Mouse (Mus musculus) CD4-positive, CD25-positive, alpha-beta regulatory T cell, adult 2 months (primary cell): ENCODE results near the gene Pigx.
A peak's percentile ranks its signal among the peaks of the same experiment; 100 is the strongest.

Source experiments
- DNase-seq: peaks from one replicate; pipeline ENCODE4 v3.0.0-alpha.2; 2012; ENCODE audit warnings: low read depth, low spot score

The Pigx gene

GRCm38 (mm10) chr16:32062226-32062625 lies 37.3 kb downstream of the Pigx start:
- peak; percentile 43 for DNase-seq

DNA sequence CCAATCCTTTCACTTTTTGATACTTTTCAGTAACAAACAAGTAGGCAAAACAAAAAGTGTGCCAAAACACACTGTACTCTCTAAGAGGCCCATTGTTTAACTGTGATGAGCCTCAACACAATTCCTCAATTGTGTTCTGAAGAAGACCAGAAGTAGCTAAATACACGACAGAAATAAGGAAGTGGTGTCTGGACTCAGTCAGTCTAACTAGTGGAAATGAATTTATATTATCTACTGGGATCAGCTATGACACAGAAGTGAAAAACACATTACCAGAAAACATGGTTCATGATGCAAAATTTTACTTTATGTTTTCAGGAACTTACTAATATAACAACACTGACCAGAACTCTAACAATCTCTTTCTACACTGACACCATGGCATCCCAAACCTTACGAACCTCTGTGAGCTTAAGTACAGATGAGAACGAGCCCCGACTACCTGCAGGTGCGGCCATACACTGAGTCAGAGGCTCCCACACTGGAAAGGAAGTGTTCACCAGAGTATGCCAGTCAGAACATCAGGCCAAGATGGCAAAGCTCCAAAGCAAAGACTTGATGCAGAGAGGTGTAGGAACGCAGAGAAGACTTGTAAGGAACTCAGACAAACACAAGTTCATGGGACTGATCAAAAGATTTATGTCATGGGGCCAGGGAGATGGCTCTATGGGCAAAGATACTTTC lies 39.6 kb downstream of the Pigx start:
- peak; percentile 53 for DNase-seq

DNA sequence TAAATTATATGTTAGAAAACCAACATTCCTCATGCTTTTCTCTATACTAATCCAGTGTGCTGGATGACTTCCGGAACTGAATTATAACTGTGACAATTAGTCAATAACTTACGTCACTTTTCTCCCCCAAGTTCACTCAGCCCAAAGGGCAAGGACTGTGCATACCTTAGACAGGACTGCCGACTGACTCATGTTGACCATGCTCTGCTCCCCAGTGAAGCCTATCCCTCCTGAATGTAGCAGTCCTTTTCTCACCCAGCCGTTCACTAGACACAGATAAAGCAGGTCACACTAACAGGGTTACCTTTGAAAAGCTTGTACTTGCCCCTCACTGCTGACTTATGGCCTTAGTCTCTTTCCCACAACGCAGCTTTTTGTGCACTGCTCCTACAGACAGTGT lies 40.7 kb downstream of the Pigx start:
- no peak for DNase-seq

DNA sequence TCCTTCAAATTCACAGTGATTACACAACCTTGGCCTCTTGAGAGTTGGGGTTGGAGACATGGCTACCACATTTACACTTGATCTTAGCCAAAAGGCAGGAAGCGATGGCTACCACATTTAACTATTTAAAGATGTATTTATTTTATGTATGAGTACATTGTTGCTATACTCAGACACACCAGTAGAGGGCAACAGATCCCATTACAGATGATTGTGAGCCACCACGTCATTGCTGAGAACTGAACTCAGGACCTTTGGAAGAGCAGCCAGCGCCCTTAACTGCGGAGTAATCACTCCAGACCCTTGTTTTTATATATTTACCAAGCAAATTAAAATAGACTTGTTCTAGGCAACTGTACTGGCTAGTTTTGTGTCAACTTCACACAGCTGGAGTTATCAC lies 57.2 kb downstream of the Pigx start:
- DNase-seq = peak; percentile 25
